Mouse (Mus musculus) midbrain, embryonic 15.5 days (tissue): Measurements from ENCODE around the gene Lztfl1. TPM values are rescaled to one million over a fixed set of nuclear protein-coding genes. Genes with fewer than 3 reads are reported as not detected.
"Not testable (repeated sequence)": the region's sequence is repeated elsewhere in the genome, so short reads cannot be mapped to it uniquely, and the experiment has no call there.

Experiments used
- ATAC-seq: fragments of 200-750 bp; cut with Nextera tagmentation; replicated peaks from 2 replicates; pipeline ENCODE4 v1.8.0; 2017; ENCODE audit warnings: moderate TSS enrichment
- H3K27ac ChIP-seq: fragments of 300-500 bp; sonication (generic); 2 replicates; pipeline ENCODE4 v1.5.1; 2015; ENCODE audit warnings: mild to moderate bottlenecking, inconsistent platforms
- H3K27me3 ChIP-seq: fragments of 300-500 bp; sonication (generic); replicated peaks from 2 replicates; pipeline ENCODE4 v1.6.1; 2015; ENCODE audit warnings: inconsistent platforms
- H3K36me3 ChIP-seq: fragments of 300-500 bp; sonication (generic); replicated peaks from 2 replicates; pipeline ENCODE4 v1.6.1; 2015; ENCODE audit warnings: inconsistent platforms
- H3K4me1 ChIP-seq: fragments of 300-500 bp; sonication (generic); 2 replicates; pipeline ENCODE4 v1.6.1; 2015; ENCODE audit warnings: inconsistent platforms
- H3K4me2 ChIP-seq: fragments of 300-500 bp; sonication (generic); 2 replicates; pipeline ENCODE4 v1.6.1; 2015; ENCODE audit warnings: inconsistent platforms, mild to moderate bottlenecking, moderate library complexity
- H3K4me3 ChIP-seq: fragments of 300-500 bp; sonication (generic); 2 replicates; pipeline ENCODE4 v1.5.1; 2015; ENCODE audit warnings: mild to moderate bottlenecking, inconsistent platforms
- H3K9ac ChIP-seq: fragments of 300-500 bp; sonication (generic); 2 replicates; pipeline ENCODE4 v1.6.1; 2015; ENCODE audit warnings: mild to moderate bottlenecking, inconsistent platforms
- H3K9me3 ChIP-seq: fragments of 300-500 bp; sonication (generic); 2 replicates; pipeline ENCODE4 v1.6.1; 2016; ENCODE audit warnings: inconsistent platforms
- WGBS: fragments of 180-500 bp; shearing (Covaris S2); methylation state at CpG from one replicate; pipeline ENCODE4 v1.1.7; 2015; ENCODE audit warnings: mixed read lengths; 5-methylcytosine and 5-hydroxymethylcytosine counted together
- polyA plus RNA-seq: library from polyadenylated mRNA; unstranded; fragments of >200 nt; fragmentation: Nextera tagmentation; extraction: Ambion mirVana; gene quantifications from 2 replicates; pipeline ENCODE4 v1.2.1, GENCODE M21; 2015

The Lztfl1 gene
- polyA plus RNA-seq, 1 experiment from 2014 or later, result 45.2 TPM

DNA sequence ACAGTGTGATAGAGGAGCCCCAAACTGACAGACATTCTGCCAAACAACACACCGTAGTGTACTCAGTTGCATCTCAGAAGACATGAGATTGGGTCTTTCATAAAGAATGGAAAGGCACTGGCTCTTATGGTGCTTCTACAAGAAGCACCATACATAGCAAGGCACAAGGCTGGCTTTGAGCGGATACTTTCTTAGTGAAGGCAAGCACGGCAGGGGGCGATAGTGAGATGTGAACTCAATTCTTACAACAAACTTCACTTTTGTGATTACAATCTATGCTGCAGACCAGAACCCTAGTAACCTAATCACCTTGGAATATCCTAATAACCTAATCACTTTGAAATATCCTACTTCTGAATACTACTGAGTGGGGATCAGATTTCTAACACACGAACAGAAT, 51.9 kb downstream of the Lztfl1 start:
- Histone ChIP-seq H3K4me1 (no peaks in the 10 kb centered on the region), H3K4me3 (no peak overlapping the region), H3K9ac (no peak overlapping the region), H3K27ac (no peak overlapping the region), H3K36me3 (no peaks in the 10 kb centered on the region), H3K4me2 (no peak overlapping the region), H3K9me3 (no peaks in the 10 kb centered on the region), H3K27me3 (no peaks in the 10 kb centered on the region)
- WGBS, result 62% methylated on average over 5 of the region's 5 CpGs
- ATAC-seq, result no peak

GRCm38 (mm10) chr9:123659986-123660676, 57.4 kb downstream of the Lztfl1 start:
- ATAC-seq, H3K9me3 ChIP-seq, H3K36me3 ChIP-seq, H3K4me3 ChIP-seq, H3K4me1 ChIP-seq, H3K9ac ChIP-seq, H3K27me3 ChIP-seq, H3K27ac ChIP-seq, H3K4me2 ChIP-seq: not testable (repeated sequence)
- 79% methylated on average over 18 of the region's 18 CpGs for WGBS

DNA sequence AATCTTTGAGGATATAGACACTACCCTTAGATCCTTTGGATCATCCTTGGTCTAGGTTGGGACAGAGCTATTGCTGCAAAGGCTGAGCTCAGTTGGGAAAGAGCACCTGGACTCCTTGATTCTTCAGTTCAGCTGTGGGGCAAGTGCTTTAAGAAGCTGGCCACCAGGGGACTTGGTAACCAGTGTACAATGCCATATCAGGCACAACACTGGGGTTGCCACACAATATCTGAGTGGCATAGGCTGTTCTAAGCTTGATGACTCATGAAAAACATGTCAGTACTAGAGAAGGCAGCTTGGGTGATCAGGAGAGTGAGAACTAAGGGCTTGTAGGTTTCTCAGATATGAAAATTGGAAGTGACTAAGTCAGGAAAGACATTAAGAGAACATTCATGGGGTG, 58.5 kb downstream of the Lztfl1 start:
- ATAC-seq, result no peak
- H3K27ac ChIP-seq, result no peak overlapping the region
- H3K4me3 ChIP-seq, result no peak overlapping the region
- H3K36me3 ChIP-seq, result no peaks in the 10 kb centered on the region
- no peaks in the 10 kb centered on the region for H3K27me3 ChIP-seq
- no peak overlapping the region for H3K4me2 ChIP-seq
- H3K9me3 ChIP-seq, result no peaks in the 10 kb centered on the region
- H3K4me1 ChIP-seq, result no peaks in the 10 kb centered on the region
- H3K9ac ChIP-seq, result no peak overlapping the region

DNA sequence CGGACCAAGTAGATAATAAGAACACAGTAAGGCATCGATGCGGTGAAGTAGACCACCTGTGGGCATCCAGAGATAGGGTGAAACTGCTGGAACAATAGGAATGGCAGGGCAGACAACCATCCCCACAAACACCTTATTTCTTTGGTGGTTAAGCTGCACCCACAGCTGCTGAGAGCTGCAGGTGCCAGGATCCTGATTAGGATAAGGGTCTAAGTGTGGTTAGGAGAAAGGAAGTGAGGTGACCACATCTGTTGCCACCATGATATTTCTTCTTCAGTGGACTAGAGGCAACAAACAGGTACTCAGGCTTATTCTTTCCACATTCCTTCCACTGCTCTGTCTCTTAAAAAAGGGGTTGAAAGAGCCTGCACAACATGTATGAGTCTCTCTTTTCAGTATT, 60.0 kb downstream of the Lztfl1 start:
- 79% methylated on average over 3 of the region's 3 CpGs for WGBS
- no peak overlapping the region for H3K27ac ChIP-seq
- H3K4me1 ChIP-seq, result no peaks in the 10 kb centered on the region
- H3K4me3 ChIP-seq, result no peak overlapping the region
- ATAC-seq, result no peak
- no peak overlapping the region for H3K9ac ChIP-seq
- no peak overlapping the region for H3K4me2 ChIP-seq
- no peaks in the 10 kb centered on the region for H3K9me3 ChIP-seq
- H3K36me3 ChIP-seq, result no peaks in the 10 kb centered on the region
- no peaks in the 10 kb centered on the region for H3K27me3 ChIP-seq

DNA sequence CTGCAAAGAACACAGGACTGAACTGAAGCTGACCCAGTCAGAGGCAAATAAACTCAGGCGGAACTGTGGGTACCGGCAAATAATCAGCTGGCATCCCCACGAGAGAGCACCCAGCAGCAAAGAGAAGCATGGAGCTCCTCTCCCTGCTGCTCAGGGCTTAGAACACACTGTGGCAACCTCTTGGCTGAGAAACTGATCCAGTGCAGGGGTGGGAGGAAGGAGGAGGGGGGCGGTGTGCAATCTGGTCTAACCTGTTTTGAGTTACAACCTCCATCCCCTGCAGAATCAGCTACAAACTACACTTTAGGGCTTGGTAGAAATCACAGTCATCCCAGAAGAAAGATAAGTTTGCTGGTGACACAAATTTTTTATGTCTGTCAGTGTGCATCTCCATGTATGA, 66.1 kb downstream of the Lztfl1 start:
- WGBS, result 54% methylated on average over 4 of the region's 4 CpGs
- Histone ChIP-seq H3K4me2 (no peak overlapping the region), H3K4me1 (no peaks in the 10 kb centered on the region)

DNA sequence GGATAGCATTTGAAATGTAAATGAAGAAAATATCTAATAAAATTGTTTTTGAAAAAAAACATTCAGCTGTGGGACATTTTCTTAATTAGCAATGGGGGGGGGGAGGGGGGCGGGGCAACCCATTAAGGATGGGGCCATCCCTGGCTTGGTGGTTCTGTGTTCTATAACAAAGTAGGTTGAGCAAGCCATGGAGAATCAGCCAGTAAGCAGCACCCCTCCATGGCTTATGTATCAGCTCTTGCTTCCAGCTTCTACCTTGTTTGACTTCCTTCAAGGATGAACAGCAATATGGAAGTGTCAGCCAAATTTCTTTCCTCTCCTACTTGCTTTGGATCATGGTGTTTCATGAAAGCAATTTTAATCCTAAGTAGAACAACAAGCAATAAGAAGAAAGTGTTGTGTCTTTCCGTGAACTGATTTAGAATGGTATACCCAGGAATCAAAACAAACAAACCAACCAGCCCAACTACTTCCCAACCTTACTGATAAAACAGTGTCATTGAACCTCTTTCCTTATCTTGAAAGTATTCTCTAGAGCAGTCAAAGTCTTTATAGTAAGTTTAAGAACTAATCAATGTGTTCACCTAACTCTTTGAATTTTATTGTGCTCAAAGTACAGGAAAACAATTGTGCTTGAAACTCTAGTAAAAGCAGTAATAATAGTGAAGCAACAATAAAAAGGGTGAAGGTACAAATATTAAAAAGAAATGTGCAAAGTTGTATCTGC, 67.5 kb downstream of the Lztfl1 start:
- no peaks in the 10 kb centered on the region for H3K36me3 ChIP-seq
- H3K9me3 ChIP-seq, result no peaks in the 10 kb centered on the region
- ATAC-seq, result no peak
- H3K27ac ChIP-seq, result no peak overlapping the region
- H3K27me3 ChIP-seq, result no peaks in the 10 kb centered on the region
- no peak overlapping the region for H3K4me2 ChIP-seq
- H3K9ac ChIP-seq, result no peak overlapping the region
- no peak overlapping the region for H3K4me3 ChIP-seq
- H3K4me1 ChIP-seq, result no peaks in the 10 kb centered on the region
- WGBS, result 95% methylated on average over 2 of the region's 2 CpGs

More for the DNA sequence above, 66.1 kb downstream of the Lztfl1 start:
- Histone ChIP-seq H3K4me3 (no peak overlapping the region), H3K9ac (no peak overlapping the region), H3K9me3 (no peaks in the 10 kb centered on the region), H3K36me3 (no peaks in the 10 kb centered on the region), H3K27ac (no peak overlapping the region), H3K27me3 (no peaks in the 10 kb centered on the region)
- no peak for ATAC-seq

Other genes starting within 250 kb of the Lztfl1 start
- gene Limd1, start 239.0 kb downstream of the Lztfl1 start, polyA plus RNA-seq, result 11.4 and 13.9 TPM in 2 replicates
- 49.0 and 50.9 TPM in 2 replicates for gene Sacm1l, start 187.9 kb downstream of the Lztfl1 start, polyA plus RNA-seq
- 0.46 and 0.49 TPM in 2 replicates for gene Slc6a20b, start 85.1 kb downstream of the Lztfl1 start, polyA plus RNA-seq
- gene Ccr9, start 39.3 kb downstream of the Lztfl1 start, polyA plus RNA-seq, result 0.51 and 0.59 TPM in 2 replicates
- gene Slc6a20a, start 38.8 kb downstream of the Lztfl1 start, polyA plus RNA-seq, result 14.6 and 18.1 TPM in 2 replicates
- 0.19 and 0.23 TPM in 2 replicates for gene Cxcr6, start 88.8 kb upstream of the Lztfl1 start, polyA plus RNA-seq
- 18.7 and 19.0 TPM in 2 replicates for gene Fyco1, start 134.2 kb upstream of the Lztfl1 start, polyA plus RNA-seq
- 0.05 and 0.09 TPM in 2 replicates for gene Xcr1, start 144.3 kb upstream of the Lztfl1 start, polyA plus RNA-seq